Mouse (Mus musculus): Measurements from ENCODE around the gene Igfbp6. TPM values are rescaled to one million over a fixed set of nuclear protein-coding genes. Genes with fewer than 3 reads are reported as not detected.
A peak's percentile ranks its signal among the peaks of the same experiment; 100 is the strongest.

The Igfbp6 gene
- polyA plus RNA-seq, 1 experiment, result not detected

DNA sequence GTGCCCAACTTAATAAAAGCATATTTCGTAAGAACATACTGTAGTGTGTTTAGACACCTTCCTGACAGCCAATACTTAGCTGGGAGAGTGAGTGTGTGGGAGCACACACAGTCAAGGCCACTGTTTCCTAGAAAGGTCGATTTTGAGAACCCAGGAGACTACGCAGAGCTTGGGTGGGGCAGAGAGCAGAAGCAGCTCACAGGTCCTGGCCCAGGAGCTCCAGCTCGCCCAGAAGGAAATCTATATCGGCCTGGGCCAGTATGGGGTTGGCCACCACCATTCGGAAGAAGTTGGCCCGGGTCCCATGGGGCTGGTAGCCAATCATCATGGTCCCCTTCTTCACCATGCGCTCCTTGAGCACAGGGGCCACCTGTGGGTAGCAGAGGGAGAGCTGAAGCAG, 33.3 kb downstream of the Igfbp6 start:
- WGBS, result 89% methylated on average over 8 of the region's 8 CpGs
- Histone ChIP-seq H3K27ac (ENCODE audit: insufficient read depth, low read depth, low read length) (no peak overlapping the region), H3K4me1 (ENCODE audit: control insufficient read depth, insufficient read depth, low read length) (no peaks in the 10 kb centered on the region), H3K4me3 (ENCODE audit: insufficient read depth, low read depth, low read length) (no peak overlapping the region)
- TF ChIP-seq POLR2A (IDR thresholded peaks at IDR 0.05; ENCODE audit: insufficient read depth, low read depth, low read length), result no peak
- TF ChIP-seq CTCF (IDR thresholded peaks at IDR 0.05; ENCODE audit: insufficient read depth, low read depth, low read length), result no peak

DNA sequence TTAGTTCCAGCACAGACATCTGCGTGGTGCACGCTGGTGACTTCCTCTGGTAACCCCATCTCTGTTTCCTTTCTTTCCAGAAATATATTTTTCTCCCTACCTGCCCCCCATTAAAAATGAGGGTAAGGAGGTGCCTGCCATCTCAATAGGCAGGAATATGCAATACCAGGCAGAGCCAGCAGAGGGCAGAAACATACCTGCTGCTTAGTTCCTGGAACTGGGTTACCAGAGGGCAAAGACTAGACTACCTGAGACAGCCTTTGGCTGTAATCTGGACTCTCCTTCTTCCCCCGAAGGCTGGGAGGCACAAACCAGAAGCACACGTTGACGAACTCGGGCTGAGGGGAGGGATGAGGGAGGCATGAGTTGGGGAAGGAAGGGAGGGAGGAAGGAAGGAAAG, 34.1 kb downstream of the Igfbp6 start:
- no peak overlapping the region for H3K27ac ChIP-seq (ENCODE audit: insufficient read depth, low read depth, low read length)

DNA sequence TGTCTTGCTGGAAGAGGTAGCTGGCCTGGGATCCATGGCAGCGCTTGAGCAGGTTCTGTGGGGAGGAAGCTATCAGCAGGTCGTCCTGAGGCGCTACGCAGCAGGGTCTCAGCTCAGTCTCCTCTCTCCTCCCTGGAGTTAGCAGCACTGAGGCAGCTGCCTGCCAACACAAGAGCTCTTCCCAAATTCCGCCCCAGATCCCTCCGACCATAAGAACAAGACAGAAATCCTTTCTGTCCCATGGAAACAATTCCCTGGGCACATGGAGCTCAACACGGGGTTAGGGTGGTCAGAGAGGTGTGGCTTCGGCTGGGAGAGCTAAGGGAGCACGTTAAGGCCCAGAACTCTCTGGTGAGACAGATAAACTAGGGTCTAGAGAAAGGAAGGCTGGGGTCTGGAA, 34.9 kb downstream of the Igfbp6 start:
- no peaks in the 10 kb centered on the region for H3K4me1 ChIP-seq (ENCODE audit: control insufficient read depth, insufficient read depth, low read length)
- no peak for TF ChIP-seq CTCF (IDR thresholded peaks at IDR 0.05; ENCODE audit: insufficient read depth, low read depth, low read length)
- TF ChIP-seq POLR2A (IDR thresholded peaks at IDR 0.05; ENCODE audit: insufficient read depth, low read depth, low read length), result no peak
- 88% methylated on average over 9 of the region's 9 CpGs for WGBS
- no peak overlapping the region for H3K4me3 ChIP-seq (ENCODE audit: insufficient read depth, low read depth, low read length)
- H3K27ac ChIP-seq (ENCODE audit: insufficient read depth, low read depth, low read length), result no peak overlapping the region

More for the DNA sequence above, 34.1 kb downstream of the Igfbp6 start:
- no peak for TF ChIP-seq POLR2A (IDR thresholded peaks at IDR 0.05; ENCODE audit: insufficient read depth, low read depth, low read length)
- TF ChIP-seq CTCF (IDR thresholded peaks at IDR 0.05; ENCODE audit: insufficient read depth, low read depth, low read length), result 0 out of 2 replicates have a peak, but pooled peaks have one; percentile 39
- Histone ChIP-seq H3K4me1 (ENCODE audit: control insufficient read depth, insufficient read depth, low read length) (no peaks in the 10 kb centered on the region), H3K4me3 (ENCODE audit: insufficient read depth, low read depth, low read length) (no peak overlapping the region)
- WGBS, result 13% methylated on average over 6 of the region's 6 CpGs

DNA sequence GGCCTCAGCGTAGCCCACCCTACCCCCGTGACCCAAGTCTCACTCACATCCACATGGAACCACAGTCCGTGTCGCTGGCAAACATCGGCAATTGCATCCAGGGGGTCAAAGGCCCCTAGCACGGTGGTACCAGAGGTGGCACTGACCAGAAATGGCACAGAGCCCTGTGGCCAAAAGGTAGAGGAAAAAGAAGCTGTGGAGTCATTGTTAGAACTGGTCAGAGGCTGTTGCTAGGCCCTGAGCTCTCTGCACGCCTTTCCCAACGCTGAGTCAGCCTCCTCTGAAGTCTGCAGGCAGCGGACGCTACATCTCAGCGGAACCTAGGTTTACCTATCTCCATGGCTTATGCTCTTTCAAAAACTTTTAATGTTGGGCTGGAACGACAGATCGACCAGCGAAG, 35.8 kb downstream of the Igfbp6 start:
- no peak overlapping the region for H3K4me3 ChIP-seq (ENCODE audit: insufficient read depth, low read depth, low read length)
- H3K27ac ChIP-seq (ENCODE audit: insufficient read depth, low read depth, low read length), result no peak overlapping the region
- TF ChIP-seq CTCF (IDR thresholded peaks at IDR 0.05; ENCODE audit: insufficient read depth, low read depth, low read length), result no peak
- no peak for TF ChIP-seq POLR2A (IDR thresholded peaks at IDR 0.05; ENCODE audit: insufficient read depth, low read depth, low read length)
- H3K4me1 ChIP-seq (ENCODE audit: control insufficient read depth, insufficient read depth, low read length), result no peaks in the 10 kb centered on the region
- WGBS, result 93% methylated on average over 14 of the region's 14 CpGs

DNA sequence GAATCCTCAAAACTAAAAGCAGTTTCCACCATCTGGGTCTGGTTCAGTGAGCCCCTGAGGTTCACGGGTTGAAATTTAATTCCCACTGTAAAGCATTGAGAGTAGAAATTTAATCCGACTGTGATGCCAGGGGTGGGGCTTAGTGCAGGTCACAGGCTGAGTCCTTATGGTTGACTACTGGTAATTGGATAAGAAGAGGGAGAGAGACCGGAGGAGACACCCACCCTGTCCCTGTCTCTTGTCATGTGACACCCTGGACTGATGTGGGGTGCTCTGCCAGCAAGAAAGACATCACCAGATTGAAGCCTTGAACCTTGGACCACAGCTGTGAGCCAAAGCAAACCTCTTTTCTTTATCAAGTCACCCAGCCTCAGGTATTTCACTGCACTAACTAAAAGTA, 38.9 kb downstream of the Igfbp6 start:
- 90% methylated on average over 3 of the region's 3 CpGs for WGBS
- Histone ChIP-seq H3K27ac (ENCODE audit: insufficient read depth, low read depth, low read length) (no peak overlapping the region), H3K4me1 (ENCODE audit: control insufficient read depth, insufficient read depth, low read length) (no peaks in the 10 kb centered on the region), H3K4me3 (ENCODE audit: insufficient read depth, low read depth, low read length) (no peak overlapping the region)
- TF ChIP-seq POLR2A (IDR thresholded peaks at IDR 0.05; ENCODE audit: insufficient read depth, low read depth, low read length), result no peak
- no peak for TF ChIP-seq CTCF (IDR thresholded peaks at IDR 0.05; ENCODE audit: insufficient read depth, low read depth, low read length)

DNA sequence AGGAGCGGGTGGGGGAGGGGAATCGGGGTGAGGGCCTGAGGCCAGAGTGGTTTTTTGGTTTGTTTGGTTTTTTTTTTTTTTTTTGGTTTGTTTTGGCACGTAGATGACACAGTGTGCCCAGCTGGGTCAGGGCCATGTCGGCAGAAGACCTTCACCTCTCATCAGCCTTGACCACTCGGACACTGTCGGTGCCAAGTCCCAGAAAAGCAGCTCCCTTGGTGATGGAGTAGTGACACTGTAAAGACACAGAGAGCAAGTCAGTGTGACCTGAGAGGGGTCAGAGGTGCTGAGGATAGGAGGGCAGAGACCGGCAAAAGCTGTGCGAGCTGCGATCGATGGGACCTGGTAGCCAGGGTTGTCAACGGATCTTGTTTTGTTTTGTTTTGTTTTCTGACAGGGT, 42.1 kb downstream of the Igfbp6 start:
- TF ChIP-seq POLR2A (IDR thresholded peaks at IDR 0.05; ENCODE audit: insufficient read depth, low read depth, low read length) (no peak), CTCF (IDR thresholded peaks at IDR 0.05; ENCODE audit: insufficient read depth, low read depth, low read length) (no peak)
- H3K4me3 ChIP-seq (ENCODE audit: insufficient read depth, low read depth, low read length), result no peak overlapping the region
- H3K4me1 ChIP-seq (ENCODE audit: control insufficient read depth, insufficient read depth, low read length), result no peaks in the 10 kb centered on the region
- WGBS, result 86% methylated on average over 11 of the region's 11 CpGs
- no peak overlapping the region for H3K27ac ChIP-seq (ENCODE audit: insufficient read depth, low read depth, low read length)

DNA sequence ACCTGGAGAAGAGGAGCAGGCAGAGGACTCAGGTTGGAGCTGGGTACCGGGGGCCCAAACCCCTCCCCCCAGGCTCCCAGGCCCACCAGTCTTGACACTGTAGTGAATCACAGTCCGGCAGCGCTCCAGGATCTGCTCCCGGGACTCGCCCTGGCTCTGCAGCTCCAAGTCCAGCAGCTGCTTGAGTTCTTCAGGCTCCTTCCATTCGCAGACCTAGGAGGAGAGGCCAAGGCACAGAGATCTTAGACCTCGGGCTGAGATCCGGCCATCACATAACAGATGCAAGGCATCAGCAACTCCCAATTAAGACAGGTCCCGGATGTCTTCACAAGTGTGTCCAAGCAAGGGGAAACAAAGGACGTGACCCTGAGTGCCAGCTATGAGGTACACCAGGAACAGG, 43.9 kb downstream of the Igfbp6 start:
- no peak overlapping the region for H3K4me3 ChIP-seq (ENCODE audit: insufficient read depth, low read depth, low read length)
- 93% methylated on average over 10 of the region's 10 CpGs for WGBS
- H3K27ac ChIP-seq (ENCODE audit: insufficient read depth, low read depth, low read length), result no peak overlapping the region
- H3K4me1 ChIP-seq (ENCODE audit: control insufficient read depth, insufficient read depth, low read length), result no peaks in the 10 kb centered on the region
- no peak for TF ChIP-seq CTCF (IDR thresholded peaks at IDR 0.05; ENCODE audit: insufficient read depth, low read depth, low read length)
- no peak for TF ChIP-seq POLR2A (IDR thresholded peaks at IDR 0.05; ENCODE audit: insufficient read depth, low read depth, low read length)

GRCm38 (mm10) chr15:102188883-102189282, 44.7 kb downstream of the Igfbp6 start:
- 70% methylated on average over 6 of the region's 6 CpGs for WGBS
- Histone ChIP-seq H3K27ac (ENCODE audit: insufficient read depth, low read depth, low read length) (no peak overlapping the region), H3K4me3 (ENCODE audit: insufficient read depth, low read depth, low read length) (no peak overlapping the region), H3K4me1 (ENCODE audit: control insufficient read depth, insufficient read depth, low read length) (no peaks in the 10 kb centered on the region)
- TF ChIP-seq POLR2A (IDR thresholded peaks at IDR 0.05; ENCODE audit: insufficient read depth, low read depth, low read length) (no peak), CTCF (IDR thresholded peaks at IDR 0.05; ENCODE audit: insufficient read depth, low read depth, low read length) (no peak)

GRCm38 (mm10) chr15:102191699-102192098, 47.5 kb downstream of the Igfbp6 start:
- no peaks in the 10 kb centered on the region for H3K4me1 ChIP-seq (ENCODE audit: control insufficient read depth, insufficient read depth, low read length)
- no peak overlapping the region for H3K27ac ChIP-seq (ENCODE audit: insufficient read depth, low read depth, low read length)
- 77% methylated on average over 7 of the region's 7 CpGs for WGBS
- TF ChIP-seq CTCF (IDR thresholded peaks at IDR 0.05; ENCODE audit: insufficient read depth, low read depth, low read length) (no peak), POLR2A (IDR thresholded peaks at IDR 0.05; ENCODE audit: insufficient read depth, low read depth, low read length) (no peak)
- no peak overlapping the region for H3K4me3 ChIP-seq (ENCODE audit: insufficient read depth, low read depth, low read length)

- H3K4me1 ChIP-seq (ENCODE audit: control insufficient read depth, insufficient read depth, low read length), result no peaks in the 10 kb centered on the region
- H3K27ac ChIP-seq (ENCODE audit: insufficient read depth, low read depth, low read length), result no peak overlapping the region
- 83% methylated on average over 7 of the region's 7 CpGs for WGBS
- no peak overlapping the region for H3K4me3 ChIP-seq (ENCODE audit: insufficient read depth, low read depth, low read length)
- no peak for TF ChIP-seq CTCF (IDR thresholded peaks at IDR 0.05; ENCODE audit: insufficient read depth, low read depth, low read length)
- no peak for TF ChIP-seq POLR2A (IDR thresholded peaks at IDR 0.05; ENCODE audit: insufficient read depth, low read depth, low read length)
Measured at GRCm38 (mm10) chr15:102192271-102192812, 48.2 kb downstream of the Igfbp6 start.

Measured in olfactory bulb, adult 2 months (tissue).